Mouse (Mus musculus): ENCODE data around the gene Kcnh4. TPM values are rescaled to one million over a fixed set of nuclear protein-coding genes. Genes with fewer than 3 reads are reported as not detected.
A peak's percentile ranks its signal among the peaks of the same experiment; 100 is the strongest.

Kcnh4 gene
- polyA plus RNA-seq, 1 experiment from 2014 or later: 0.12 TPM

GRCm38 (mm10) chr11:100721776-100722492 is 37.8 kb downstream of the Kcnh4 start:
- Histone ChIP-seq H3K9me3 (ENCODE audit: control insufficient read depth) (no peaks in the 10 kb centered on the region), H3K4me1 (replicated peaks; ENCODE audit: control insufficient read depth, insufficient read depth, low read length) (peaks cover 22% of the 10 kb centered on the region), H3K27ac (ENCODE audit: low read depth, low read length) (peak overlapping the region; percentile 80), H3K27me3 (replicated peaks; ENCODE audit: control insufficient read depth, insufficient read depth, low read length) (no peaks in the 10 kb centered on the region), H3K36me3 (ENCODE audit: control insufficient read depth, insufficient read depth) (peaks cover 30% of the 10 kb centered on the region), H3K4me3 (ENCODE audit: low read depth, low read length) (no peak overlapping the region), H3K4me2 (replicated peaks; ENCODE audit: low read depth) (0 out of 2 replicates have a peak overlapping the region, but pooled peaks have one; percentile 14), H3K9ac (ENCODE audit: low read depth, low read length) (peak overlapping the region; percentile 8; the same call in 1 of the 2 replicates)
- TF ChIP-seq CTCF (IDR thresholded peaks at IDR 0.05; ENCODE audit: low read depth): no peak
- WGBS: 51% methylated on average over 8 of the region's 8 CpGs
- ATAC-seq: peak; percentile 40

GRCm38 (mm10) chr11:100721254-100721653 is 38.5 kb downstream of the Kcnh4 start:
- no peak for TF ChIP-seq CTCF (IDR thresholded peaks at IDR 0.05; ENCODE audit: low read depth)
- Histone ChIP-seq H3K27me3 (replicated peaks; ENCODE audit: control insufficient read depth, insufficient read depth, low read length) (no peaks in the 10 kb centered on the region), H3K4me2 (replicated peaks; ENCODE audit: low read depth) (no peak overlapping the region), H3K27ac (ENCODE audit: low read depth, low read length) (peak overlapping the region; percentile 80), H3K36me3 (ENCODE audit: control insufficient read depth, insufficient read depth) (peaks cover 37% of the 10 kb centered on the region), H3K4me1 (replicated peaks; ENCODE audit: control insufficient read depth, insufficient read depth, low read length) (peaks cover 22% of the 10 kb centered on the region), H3K9me3 (ENCODE audit: control insufficient read depth) (no peaks in the 10 kb centered on the region), H3K4me3 (ENCODE audit: low read depth, low read length) (no peak overlapping the region), H3K9ac (ENCODE audit: low read depth, low read length) (no peak overlapping the region)
- WGBS: 63% methylated on average over 4 of the region's 4 CpGs
- no peak for ATAC-seq

- H3K9me3 ChIP-seq (ENCODE audit: control insufficient read depth): no peaks in the 10 kb centered on the region
- no peak overlapping the region for H3K9ac ChIP-seq (ENCODE audit: low read depth, low read length)
- H3K36me3 ChIP-seq (ENCODE audit: control insufficient read depth, insufficient read depth): peaks cover 45% of the 10 kb centered on the region
- no peak overlapping the region for H3K4me3 ChIP-seq (ENCODE audit: low read depth, low read length)
- 53% methylated on average over 5 of the region's 5 CpGs for WGBS
- no peak for TF ChIP-seq CTCF (IDR thresholded peaks at IDR 0.05; ENCODE audit: low read depth)
- no peak for ATAC-seq
- H3K27me3 ChIP-seq (replicated peaks; ENCODE audit: control insufficient read depth, insufficient read depth, low read length): no peaks in the 10 kb centered on the region
- H3K27ac ChIP-seq (ENCODE audit: low read depth, low read length): peak overlapping the region; percentile 80
- peaks cover 22% of the 10 kb centered on the region for H3K4me1 ChIP-seq (replicated peaks; ENCODE audit: control insufficient read depth, insufficient read depth, low read length)
- H3K4me2 ChIP-seq (replicated peaks; ENCODE audit: low read depth): no peak overlapping the region
These were observed 39.4 kb downstream of the Kcnh4 start for GRCm38 (mm10) chr11:100720345-100720744.

GRCm38 (mm10) chr11:100719893-100720292 is 39.8 kb downstream of the Kcnh4 start:
- no peak overlapping the region for H3K4me3 ChIP-seq (ENCODE audit: low read depth, low read length)
- H3K9me3 ChIP-seq (ENCODE audit: control insufficient read depth): no peaks in the 10 kb centered on the region
- H3K36me3 ChIP-seq (ENCODE audit: control insufficient read depth, insufficient read depth): peaks cover 49% of the 10 kb centered on the region
- 85% methylated on average over 11 of the region's 11 CpGs for WGBS
- H3K4me1 ChIP-seq (replicated peaks; ENCODE audit: control insufficient read depth, insufficient read depth, low read length): peaks cover 18% of the 10 kb centered on the region; the same call in 1 of the 2 replicates
- no peak overlapping the region for H3K4me2 ChIP-seq (replicated peaks; ENCODE audit: low read depth)
- no peak for TF ChIP-seq CTCF (IDR thresholded peaks at IDR 0.05; ENCODE audit: low read depth)
- H3K27me3 ChIP-seq (replicated peaks; ENCODE audit: control insufficient read depth, insufficient read depth, low read length): no peaks in the 10 kb centered on the region
- no peak overlapping the region for H3K9ac ChIP-seq (ENCODE audit: low read depth, low read length)
- H3K27ac ChIP-seq (ENCODE audit: low read depth, low read length): peak overlapping the region; percentile 80
- ATAC-seq: no peak

GRCm38 (mm10) chr11:100719312-100719711 is 40.4 kb downstream of the Kcnh4 start:
- no peak for TF ChIP-seq CTCF (IDR thresholded peaks at IDR 0.05; ENCODE audit: low read depth)
- H3K27me3 ChIP-seq (replicated peaks; ENCODE audit: control insufficient read depth, insufficient read depth, low read length): no peaks in the 10 kb centered on the region
- H3K4me2 ChIP-seq (replicated peaks; ENCODE audit: low read depth): no peak overlapping the region
- peak; percentile 81 for ATAC-seq
- 42% methylated on average over 3 of the region's 3 CpGs for WGBS
- H3K27ac ChIP-seq (ENCODE audit: low read depth, low read length): peak overlapping the region; percentile 80
- no peak overlapping the region for H3K4me3 ChIP-seq (ENCODE audit: low read depth, low read length)
- H3K9me3 ChIP-seq (ENCODE audit: control insufficient read depth): no peaks in the 10 kb centered on the region
- peaks cover 50% of the 10 kb centered on the region for H3K36me3 ChIP-seq (ENCODE audit: control insufficient read depth, insufficient read depth)
- no peak overlapping the region for H3K9ac ChIP-seq (ENCODE audit: low read depth, low read length)
- H3K4me1 ChIP-seq (replicated peaks; ENCODE audit: control insufficient read depth, insufficient read depth, low read length): peaks cover 13% of the 10 kb centered on the region; the same call in 1 of the 2 replicates

- no peak overlapping the region for H3K4me2 ChIP-seq (replicated peaks; ENCODE audit: low read depth)
- peak overlapping the region; percentile 80 for H3K27ac ChIP-seq (ENCODE audit: low read depth, low read length)
- peaks cover 12% of the 10 kb centered on the region; the same call in 1 of the 2 replicates for H3K4me1 ChIP-seq (replicated peaks; ENCODE audit: control insufficient read depth, insufficient read depth, low read length)
- H3K9me3 ChIP-seq (ENCODE audit: control insufficient read depth): no peaks in the 10 kb centered on the region
- H3K9ac ChIP-seq (ENCODE audit: low read depth, low read length): 0 out of 2 replicates have a peak overlapping the region, but pooled peaks have one; percentile 7
- H3K36me3 ChIP-seq (ENCODE audit: control insufficient read depth, insufficient read depth): peaks cover 50% of the 10 kb centered on the region
- H3K27me3 ChIP-seq (replicated peaks; ENCODE audit: control insufficient read depth, insufficient read depth, low read length): no peaks in the 10 kb centered on the region
- WGBS: 85% methylated on average over 4 of the region's 4 CpGs
- no peak overlapping the region for H3K4me3 ChIP-seq (ENCODE audit: low read depth, low read length)
- peak; percentile 3; the same call in 1 of the 2 replicates for ATAC-seq
- TF ChIP-seq CTCF (IDR thresholded peaks at IDR 0.05; ENCODE audit: low read depth): no peak
These were observed 40.9 kb downstream of the Kcnh4 start for GRCm38 (mm10) chr11:100718866-100719265.

All from intestine, postnatal 0 days (tissue).